Mouse (Mus musculus) gastrocnemius, postnatal 4 days (tissue): ENCODE data around the gene Prpf8. TPM values are rescaled to one million over a fixed set of nuclear protein-coding genes. Genes with fewer than 3 reads are reported as not detected.
A peak's percentile ranks its signal among the peaks of the same experiment; 100 is the strongest.
"Not testable (repeated sequence)": the region's sequence is repeated elsewhere in the genome, so short reads cannot be mapped to it uniquely, and the experiment has no call there.

ENCODE experiments used
- DNase-seq, 2 experiments: peaks; one replicate each; pipeline ENCODE4 v3.0.0; 2021 to 2022; ENCODE audit warnings: low spot score in 2 of 2, mixed read lengths in 2 of 2
- long read RNA-seq, 2 experiments: library from polyadenylated mRNA; stranded (forward); transcript quantifications; one replicate each; pipeline ENCODE4 v2.0.0; 2021
- total RNA-seq, 2 experiments: library from RNA; stranded (reverse); gene quantifications; 2 replicates each; pipeline ENCODE4 v1.2.3; 2021

The Prpf8 gene
- 10 to 100 TPM; 97.2 TPM for total RNA-seq
- long read RNA-seq, experiment 1, full-length matches to known transcripts, result 1 of 27 reads
- long read RNA-seq, experiment 1, partial matches to known transcripts, result 25 of 27 reads
- long read RNA-seq, experiment 1, other reads (novel, unspliced or antisense), result 1 of 27 reads
- long read RNA-seq, experiment 2, full-length matches to known transcripts, result 5 of 41 reads
- long read RNA-seq, experiment 2, partial matches to known transcripts, result 33 of 41 reads
- long read RNA-seq, experiment 2, other reads (novel, unspliced or antisense), result 3 of 41 reads

DNA sequence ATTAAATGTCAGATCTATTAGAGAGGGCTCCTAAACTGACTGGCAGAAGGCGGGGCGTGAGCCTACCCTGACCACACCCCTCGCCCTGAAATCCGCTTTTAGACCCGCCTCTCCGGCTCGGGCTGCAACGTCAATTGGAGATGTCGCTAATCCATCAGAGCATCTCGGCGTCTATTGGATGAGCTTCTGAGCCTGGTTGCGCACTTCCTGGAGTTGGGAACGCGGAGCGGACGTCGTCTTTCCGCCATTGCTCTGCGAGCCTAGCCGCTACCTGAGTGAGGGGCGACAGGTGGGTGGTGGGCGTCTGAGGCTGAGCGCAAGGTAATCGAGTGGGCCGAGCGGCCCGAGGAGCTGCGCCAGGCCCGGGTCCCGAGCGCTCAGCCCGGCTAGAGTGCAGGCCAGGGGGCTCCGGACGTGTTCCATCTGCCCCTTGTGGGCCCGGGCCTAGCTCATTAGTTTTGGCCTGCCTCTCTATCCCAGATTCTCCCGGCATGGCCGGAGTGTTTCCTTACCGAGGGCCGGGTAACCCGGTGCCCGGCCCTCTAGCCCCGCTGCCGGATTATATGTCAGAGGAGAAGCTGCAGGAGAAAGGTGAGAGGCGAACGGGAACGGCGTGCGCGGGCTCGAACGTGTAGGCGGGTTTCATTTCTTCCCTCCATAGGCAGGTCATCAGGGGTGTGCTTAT is at the start of gene Prpf8:
TSS of gene Prpf8 (plus strand) at position 216 of the 685 bp plus-strand sequence.
- peak; percentile 87 to 92 for DNase-seq

DNA sequence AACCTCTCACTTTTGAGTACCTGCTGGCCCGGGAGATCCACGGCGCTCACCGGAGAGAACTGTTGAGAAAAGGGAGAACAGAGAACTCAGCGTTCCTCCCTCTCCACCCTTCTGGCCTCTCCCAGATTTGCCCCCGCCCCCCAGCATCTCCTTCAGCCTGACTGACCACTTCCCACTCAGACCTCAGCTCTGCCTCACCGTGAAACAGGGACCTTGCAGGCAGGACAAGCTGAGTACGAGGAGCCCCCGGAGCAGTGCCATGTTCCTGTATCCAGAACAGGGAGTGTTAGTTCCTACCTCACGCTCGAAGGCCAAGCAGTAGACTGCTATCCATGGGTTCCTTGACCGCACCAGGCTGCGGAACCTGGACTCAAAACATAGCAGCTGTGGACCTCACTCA is 48.4 kb upstream of the Prpf8 start:
- no peak for DNase-seq

DNA sequence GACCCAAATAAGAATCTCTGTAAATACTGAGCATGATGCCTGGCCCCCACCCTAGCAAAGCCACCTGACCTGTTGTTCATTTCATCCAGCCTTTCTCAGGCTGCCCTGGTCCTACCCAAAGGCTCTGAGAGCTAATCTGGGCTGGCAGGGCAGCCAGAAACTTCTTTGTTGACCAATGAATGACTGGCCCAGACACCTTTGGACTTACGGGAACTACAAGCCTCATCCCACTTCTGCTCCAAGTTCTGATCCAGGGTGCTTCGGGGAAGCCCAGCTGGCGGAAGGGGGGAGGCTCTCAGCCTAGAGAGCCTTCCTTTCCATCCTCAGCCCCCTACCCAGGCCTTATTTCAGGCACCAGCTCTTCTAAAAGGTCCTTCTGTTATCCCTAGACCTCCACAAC is 47.8 kb upstream of the Prpf8 start:
- DNase-seq, result no peak

DNA sequence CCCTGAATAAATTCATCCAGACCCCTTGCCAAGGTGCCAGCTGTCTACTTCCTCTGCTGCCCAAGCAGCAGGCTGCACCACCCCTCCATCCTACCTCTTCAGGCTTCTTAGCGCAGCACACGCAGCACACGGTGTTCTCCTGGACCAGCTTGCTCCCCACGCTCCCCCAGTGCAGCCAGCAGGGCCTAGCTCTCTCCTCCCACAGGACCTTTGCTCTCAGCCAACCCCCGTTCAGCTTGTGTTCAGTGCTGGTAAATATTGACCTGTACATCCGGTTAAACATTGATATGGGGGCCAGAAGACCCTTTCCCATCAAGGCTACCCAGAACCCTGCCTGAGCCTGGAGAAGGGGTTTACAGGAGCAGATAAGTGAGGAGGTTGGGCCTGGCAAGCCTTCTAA is 47.3 kb upstream of the Prpf8 start, which contains the start of gene Serpinf2:
TSS of gene Serpinf2 (minus strand) at position 229 of the 400 bp plus-strand sequence.
- no peak for DNase-seq

DNA sequence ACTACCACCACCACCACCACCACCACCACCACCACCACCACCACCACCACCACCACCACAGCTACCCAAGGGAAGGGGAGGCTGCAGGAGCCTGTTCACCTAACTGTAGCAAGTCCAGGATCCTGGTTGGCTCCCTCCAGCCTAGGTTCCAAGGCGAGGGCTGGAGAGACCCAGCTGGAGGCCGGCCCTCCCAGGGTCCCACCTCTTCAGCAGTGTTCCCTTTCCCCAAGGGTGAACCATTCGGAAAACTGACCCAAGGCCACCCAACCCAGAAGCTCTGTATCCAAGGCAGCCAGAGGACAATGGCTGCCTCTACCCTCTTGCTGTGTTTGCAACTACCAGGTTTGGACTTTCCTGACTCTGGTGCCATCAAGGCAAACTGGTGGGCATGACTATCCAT is 46.7 kb upstream of the Prpf8 start:
- DNase-seq, result no peak

DNA sequence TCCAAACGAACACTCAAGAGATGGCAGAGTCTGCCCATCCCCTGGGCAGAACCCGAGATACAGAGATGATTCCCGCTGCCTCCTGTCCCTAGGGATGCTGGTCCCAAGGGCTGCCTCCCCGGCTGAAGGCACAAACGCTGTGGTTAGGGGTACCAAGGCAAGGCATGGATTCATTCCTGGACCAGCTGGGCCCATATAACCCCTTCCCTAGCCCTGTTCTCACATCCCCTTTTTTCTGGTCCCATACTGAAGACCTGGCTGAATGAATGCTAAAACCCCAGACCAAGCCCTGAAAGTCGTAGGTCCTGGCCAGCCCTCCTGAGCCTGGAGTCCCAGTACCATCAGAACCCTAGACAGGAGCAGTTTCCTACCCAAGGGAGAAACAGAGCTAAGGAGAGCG is 45.6 kb upstream of the Prpf8 start:
- DNase-seq, result no peak

DNA sequence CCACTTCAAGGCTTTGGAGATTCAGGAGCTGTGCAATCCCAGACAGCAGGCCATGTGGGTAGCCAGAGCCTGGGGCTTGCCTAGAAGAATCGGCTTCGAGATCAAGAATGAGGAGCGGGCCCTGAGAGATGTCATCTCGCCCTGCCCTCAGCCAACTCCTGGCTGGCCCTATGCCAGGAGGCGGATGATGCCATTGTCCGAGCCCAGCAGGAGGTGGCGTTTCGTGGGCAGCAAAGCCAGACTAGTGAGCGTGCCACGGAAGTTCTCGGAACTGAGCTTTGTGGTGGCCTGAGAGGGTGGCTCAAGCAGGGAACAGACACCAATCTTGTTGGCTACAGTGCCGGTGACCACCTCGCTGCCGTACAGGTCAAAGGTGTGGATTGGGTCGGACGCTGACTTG is 45.0 kb upstream of the Prpf8 start:
- peak in 1 of 2 experiments; percentile 15 for DNase-seq

DNA sequence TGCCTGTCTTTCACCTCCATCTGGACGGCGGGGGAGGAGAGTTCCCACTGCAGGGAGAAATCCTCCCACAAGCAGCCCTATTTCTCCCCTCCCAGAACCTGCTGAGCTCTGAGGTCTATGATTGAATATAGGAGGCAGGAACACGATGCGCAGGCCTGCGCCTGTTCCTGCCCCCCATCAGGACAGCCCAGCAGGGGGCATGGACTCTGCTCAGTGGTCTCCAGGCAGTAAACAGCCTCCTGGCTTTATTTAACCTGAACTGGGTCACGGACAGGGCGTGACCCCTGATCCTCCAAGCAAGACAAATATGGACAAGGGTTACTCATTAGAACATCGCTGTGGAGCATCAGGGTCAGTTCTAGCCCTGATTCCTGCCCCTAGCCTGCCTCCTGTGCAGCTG is 42.9 kb upstream of the Prpf8 start:
- DNase-seq, result no peak

DNA sequence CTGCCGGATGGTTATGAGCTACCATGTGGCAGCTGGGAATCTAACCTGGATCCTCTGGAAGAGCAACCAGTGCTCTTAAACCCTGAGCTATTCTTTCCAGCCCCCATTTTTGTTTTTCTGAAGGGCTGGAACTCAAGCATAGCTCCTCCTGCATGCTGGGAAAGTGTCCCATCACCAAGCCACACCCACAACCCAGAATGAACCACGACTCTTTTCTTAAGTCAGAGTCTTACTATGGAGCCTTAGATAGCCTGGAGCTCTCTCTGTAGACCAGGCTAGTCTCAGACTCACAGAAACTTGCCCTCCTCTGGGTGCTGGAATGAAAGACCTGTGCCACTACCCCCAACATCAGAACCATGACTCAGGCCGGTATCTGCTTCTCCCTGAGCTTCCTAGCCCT is 38.0 kb upstream of the Prpf8 start:
- DNase-seq, result no peak

DNA sequence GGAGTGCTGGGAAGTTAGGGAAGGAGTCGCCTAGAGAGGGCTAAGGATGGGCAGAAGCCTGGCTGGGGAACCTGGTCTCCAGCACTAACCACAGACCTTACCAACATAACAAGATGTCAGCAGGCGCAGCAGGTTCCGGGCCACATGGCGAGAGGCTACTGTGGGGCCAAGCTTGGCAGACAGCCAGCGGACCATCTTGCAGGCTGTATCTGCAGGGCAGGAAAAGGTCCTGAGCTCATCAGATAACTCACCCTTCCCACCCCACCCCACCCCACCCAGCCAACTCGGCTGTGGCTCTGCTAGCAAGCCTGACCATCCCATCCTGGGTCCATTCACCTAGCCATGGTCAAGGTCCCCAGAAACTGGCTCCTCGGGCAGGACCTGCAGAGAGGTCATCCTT is 36.9 kb upstream of the Prpf8 start:
- DNase-seq, result no peak

DNA sequence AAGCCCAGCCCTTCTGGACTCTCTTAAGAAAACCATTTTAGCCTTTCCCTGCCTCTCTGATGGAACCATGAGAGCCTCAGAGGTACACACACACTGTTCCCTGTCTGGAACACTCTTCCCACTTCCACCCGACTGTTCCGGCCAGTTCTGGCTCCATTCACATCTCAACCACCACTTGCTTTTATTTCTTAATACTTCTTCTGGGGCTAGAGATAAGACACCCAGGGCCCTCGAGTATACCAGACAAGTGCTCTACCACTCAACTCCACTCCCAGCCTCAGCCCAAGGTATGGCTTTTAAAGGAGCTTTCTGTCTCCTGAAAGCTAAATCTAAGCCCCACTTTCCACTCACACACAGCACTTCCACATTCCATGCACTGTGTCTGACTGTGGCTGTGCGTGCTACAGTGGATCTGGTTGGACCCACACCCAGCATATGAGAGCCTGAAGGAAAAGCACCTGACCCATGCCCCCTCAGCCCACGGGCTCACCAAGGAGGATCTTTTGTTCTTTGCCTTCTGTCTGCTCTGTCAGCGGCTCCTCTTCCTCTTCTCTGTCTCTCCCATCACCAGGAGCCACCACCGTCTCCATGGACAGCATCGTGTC is 36.2 kb upstream of the Prpf8 start:
- no peak for DNase-seq

DNA sequence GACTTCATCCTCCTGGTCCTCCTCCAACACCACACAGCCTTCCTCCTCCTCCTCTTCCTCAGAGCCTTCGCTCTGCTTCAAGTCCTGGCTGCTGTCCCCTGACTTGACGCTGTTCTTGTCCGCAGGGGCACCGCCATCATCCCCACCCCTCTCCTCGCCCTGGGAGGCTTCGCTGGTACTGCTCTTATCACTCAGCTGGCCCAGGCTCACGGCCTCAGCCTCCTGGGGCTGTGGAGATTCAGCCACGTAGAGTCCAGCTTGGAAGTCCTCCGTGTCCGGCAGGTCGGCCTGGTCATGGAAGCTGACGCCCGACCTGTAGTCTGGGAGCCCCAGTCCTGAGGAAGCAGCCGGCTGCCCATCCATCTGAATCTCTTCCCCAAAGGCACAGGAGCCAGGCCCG is 35.7 kb upstream of the Prpf8 start:
- no peak for DNase-seq

DNA sequence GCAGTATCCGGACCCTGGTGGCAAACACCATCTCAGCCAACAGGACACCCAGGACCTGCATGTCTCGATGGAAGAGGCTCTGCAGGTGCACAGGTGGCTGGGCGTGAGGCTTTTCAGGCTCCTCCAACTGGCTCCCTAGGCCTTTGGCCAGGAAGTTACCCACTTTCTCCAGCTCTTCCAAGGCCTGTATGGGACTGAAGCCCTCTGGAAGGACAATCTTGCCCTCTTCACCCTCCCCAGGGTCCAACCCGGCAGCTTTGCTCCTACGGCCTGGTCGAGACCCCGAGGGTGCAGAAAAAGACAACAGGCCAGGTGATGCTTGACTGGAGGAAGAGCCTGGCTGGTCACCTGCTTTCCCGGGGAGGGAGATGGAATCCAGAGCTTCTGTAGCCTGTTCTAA is 34.5 kb upstream of the Prpf8 start:
- DNase-seq, result no peak

DNA sequence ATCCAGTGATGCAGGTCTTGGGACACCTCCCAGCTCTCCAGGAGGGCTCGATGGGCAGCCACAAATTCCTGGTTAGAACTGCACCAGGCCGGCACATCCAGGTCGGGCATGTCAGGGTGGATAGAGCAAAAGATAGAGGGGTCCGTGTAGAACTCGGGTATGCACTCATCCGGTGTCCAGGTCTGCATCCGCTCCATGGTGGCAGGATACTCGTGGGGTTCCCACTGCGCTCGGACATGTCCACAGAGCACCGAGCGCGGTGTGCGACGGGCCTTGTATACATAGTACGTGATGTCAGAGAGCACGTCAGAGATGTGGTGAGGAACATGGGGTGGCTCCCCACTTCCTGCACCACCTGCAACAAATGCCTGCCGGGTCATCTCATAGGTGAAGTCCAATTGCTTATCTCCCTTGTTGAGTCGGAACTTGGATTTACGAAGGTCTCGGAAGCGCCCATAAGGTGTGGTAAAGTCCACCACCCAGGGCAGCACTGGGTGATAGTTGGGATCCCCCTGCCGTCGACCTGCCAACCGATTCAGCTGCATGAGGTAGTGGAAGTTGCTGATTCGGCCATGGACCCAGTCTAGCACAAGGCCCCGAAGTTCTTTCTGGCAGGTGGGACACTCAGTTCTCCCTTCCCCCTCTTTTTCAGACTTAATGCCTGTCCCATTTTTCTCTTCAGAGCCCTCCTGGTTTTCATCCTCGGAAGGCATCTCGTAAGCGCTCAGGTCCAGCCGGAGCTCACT is 33.6 kb upstream of the Prpf8 start:
- no peak for DNase-seq

DNA sequence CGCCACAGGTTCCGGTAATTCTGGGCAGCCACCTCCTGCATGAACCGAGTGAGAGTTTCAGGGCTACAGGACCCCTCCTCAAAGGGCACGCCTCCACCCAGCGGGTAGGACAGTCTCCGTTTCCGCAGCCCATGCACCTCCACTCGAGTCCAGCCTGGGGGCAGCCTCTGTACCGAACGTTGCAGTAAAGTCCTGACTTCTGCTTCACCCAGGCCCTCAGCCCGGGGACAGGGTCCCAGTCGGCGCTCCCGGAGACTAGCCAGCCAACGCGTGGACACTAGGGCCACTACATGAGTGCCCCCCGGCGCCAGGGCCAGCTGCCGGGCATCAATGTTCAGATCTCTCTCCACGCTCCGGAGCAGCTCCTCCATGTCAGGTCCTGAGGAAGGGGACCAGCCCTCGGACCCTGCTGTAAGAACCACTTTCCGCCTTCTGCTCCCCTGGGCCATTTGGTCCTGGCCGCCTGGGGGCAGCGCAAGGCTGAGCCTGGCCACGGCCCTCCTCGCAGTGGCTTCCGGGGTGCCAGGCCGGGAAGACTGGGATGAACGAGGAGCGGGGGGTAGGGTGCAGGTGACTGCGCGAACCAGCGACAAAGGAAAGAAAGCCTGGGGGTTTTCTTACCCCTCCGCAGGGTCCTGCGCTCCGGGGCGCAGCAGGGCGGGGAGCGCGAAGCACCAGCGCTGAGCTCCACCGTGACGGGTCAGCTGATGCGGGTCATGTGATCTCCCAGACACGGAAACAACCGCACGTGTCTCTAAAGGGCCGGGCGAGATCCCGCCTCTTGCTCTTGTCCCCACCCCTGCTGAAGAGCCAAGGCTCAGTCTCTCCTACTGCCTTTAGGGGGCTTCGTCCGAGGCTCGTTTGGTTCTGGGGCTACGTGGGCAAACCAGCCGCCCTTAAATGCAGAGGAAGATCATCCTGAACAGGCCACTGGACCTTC is 32.4 kb upstream of the Prpf8 start, which contains the start of gene Wdr81:
TSS of gene Wdr81 (minus strand) at position 727 of the 940 bp plus-strand sequence.
- DNase-seq, result peak; percentile 66 to 89

DNA sequence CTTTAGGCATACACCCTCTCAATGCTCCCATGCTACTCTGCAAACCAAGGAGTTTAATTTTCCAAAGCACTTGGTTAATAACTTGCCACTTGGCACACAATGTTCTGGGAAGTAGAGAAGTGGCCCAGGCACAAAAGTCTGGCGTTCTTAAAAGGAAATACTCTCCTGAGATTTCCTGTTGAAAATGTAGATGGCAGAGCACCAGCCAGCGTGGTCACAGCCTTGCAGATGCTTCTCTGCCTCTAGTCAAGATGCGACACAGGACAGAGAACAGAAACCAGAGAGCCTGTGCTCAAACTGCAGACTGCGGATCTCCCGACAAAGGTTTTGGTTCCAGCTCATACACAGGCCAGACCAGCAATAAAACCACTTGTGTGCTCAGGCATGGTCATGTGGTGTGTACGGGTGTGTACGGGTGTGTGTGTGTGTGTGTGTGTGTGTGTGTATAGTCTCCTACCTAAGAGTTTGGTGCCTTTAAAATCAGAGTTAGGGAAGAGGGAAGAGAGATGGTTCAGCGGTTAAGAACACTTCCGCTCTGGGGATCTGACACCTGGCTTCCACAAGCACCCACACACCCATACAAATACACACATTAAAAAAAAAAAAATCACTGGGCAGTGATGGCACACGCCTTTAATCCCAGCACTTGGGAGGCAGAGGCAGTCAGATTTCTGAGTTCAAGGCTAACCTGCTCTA is 31.4 kb upstream of the Prpf8 start:
- no peak for DNase-seq

DNA sequence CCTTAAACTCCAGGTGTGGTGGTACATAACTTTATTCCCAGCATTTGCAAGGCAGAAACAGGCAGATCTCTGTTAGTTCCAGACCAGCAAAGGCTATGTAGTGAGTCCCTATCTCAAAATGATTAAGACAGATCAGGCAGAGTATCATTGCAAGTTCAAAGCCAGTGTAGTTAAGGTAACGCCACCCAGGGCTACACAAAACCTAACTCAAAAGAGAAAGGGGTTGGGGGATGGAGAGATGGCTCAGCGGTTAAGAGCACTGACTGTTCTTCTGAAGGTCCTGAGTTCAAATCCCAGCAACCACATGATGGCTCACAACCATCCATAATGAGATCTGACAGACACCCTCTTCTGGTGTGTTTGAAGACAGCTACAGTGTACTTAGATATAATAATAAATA is 30.6 kb upstream of the Prpf8 start:
- DNase-seq, result not testable (repeated sequence)

DNA sequence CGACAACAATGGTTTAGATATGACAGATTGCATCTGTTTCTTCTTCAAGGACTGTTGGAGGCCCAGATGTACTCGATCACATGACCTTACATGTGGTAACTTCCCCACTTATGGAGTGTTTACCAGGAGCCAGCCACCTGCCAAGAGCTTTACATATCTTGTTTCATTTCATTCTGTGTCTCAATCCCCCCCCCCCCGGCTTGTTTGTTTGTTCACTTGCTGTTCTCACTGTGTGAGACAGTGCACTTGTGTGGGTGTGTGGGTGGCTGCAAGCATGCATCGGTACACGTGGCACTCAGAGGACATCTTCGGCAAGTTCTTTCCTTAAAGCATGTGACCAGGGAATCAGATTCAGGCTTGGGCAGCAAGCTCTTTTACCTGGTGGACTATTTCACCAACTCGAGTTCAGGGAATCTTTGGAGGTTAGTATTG is 30.2 kb upstream of the Prpf8 start:
- no peak for DNase-seq

DNA sequence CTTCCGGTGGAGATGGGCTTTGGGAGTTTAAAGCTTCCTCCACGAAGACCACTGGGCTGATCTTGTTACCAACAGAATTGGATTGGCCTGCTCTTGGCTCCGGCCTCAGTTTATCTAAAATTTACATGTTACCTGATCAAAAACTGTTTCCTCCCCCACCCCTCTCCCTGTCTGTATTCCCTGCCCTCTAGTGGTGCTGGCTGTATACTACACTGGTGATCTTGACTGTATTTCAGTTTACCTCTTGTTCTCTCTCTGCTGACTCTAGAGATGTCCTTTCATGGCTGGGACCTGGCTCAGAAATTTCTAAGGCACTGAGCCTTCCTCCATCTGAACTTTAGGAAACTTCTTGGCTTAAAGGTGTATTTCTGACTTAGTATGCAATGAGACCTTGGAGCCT is 28.4 kb upstream of the Prpf8 start:
- no peak for DNase-seq

DNA sequence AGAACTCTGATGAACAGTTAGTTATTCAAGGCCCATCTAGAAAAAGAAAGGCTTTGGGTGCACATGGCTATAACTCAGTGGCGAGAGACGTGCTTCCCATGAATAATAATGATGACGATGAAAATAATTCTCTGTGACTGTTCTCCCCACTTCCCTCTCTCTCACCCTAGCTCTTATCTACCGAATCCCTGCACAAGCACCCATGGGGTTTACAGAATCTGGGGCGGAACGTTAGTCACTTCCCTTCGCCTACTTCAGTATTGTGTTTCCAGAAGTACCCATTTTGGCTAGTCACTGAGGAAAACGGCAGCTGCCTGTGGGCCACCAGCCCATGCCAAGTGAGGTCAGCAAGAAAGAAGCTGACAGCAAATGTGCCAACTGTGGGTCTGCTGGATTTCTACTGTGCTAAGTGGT is 28.0 kb upstream of the Prpf8 start:
- no peak for DNase-seq
